Mouse (Mus musculus): ENCODE measurements at regions not wholly inside any gene's neighbourhood (a gene's known extent, or its start where the extent isn't known, plus 50 kb on each side); places are given as distances from the start of the nearest gene placed in this dataset.
A peak's percentile ranks its signal among the peaks of the same experiment; 100 is the strongest.

DNA sequence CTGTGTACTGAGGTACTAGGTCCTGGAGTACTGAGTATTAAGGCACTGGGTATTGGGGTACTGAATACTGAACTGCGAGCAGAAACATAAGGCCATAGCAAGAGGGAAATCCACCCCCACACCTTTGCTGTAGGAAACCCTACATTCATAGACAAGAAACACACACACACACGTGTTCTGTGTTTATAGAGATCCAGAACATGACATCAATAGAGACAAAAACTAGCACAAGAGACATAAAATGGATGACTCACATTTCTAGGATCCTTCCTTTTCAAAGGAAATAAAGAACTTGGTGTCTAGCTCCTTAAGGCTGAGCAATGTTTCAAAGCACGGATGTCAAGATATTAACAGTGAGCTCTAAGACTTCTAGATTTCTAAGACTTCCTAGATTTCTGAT lies 49.9 kb upstream of the Nepro start:
- Histone ChIP-seq H3K9ac (no peak overlapping the region), H3K4me3 (replicated peaks) (no peak overlapping the region), H3K9me3 (replicated peaks) (no peaks in the 10 kb centered on the region), H3K4me1 (replicated peaks) (no peaks in the 10 kb centered on the region), H3K27ac (replicated peaks) (no peak overlapping the region), H3K4me2 (no peak overlapping the region), H3K27me3 (peaks cover 4% of the 10 kb centered on the region; the same call in 1 of the 2 replicates), H3K36me3 (replicated peaks) (no peaks in the 10 kb centered on the region)
- no peak for ATAC-seq (ENCODE audit: insufficient read depth)
- 67% methylated on average over 3 of the region's 3 CpGs for WGBS (ENCODE audit: insufficient replicate concordance)

DNA sequence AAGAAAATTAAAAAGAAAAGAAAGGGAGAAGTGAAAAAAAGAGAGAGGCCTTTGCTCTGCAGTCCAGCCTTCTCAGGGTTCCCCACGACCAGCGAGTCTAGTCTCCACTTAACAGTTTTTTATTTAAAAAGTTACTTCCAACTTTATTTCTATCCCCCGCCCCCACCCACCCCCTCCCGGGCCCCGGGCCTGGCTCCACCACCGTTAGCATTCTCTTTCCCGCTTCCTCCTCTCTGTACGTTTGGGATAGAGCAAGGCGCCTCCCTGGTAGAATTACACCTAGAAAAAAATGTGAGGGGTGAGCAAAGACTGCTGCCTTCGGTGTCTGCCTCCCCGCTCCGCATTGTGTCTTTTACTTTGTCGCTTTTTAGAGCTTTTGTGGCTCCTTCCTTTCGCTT lies 51.7 kb upstream of the Nepro start:
- 11% methylated on average over 14 of the region's 14 CpGs for WGBS (ENCODE audit: insufficient replicate concordance)
- 0 out of 2 replicates have a peak overlapping the region, but pooled peaks have one; percentile 14 for H3K4me3 ChIP-seq (replicated peaks)
- no peak for ATAC-seq (ENCODE audit: insufficient read depth)
- no peak overlapping the region for H3K9ac ChIP-seq
- H3K27me3 ChIP-seq: peaks cover 4% of the 10 kb centered on the region; the same call in 1 of the 2 replicates
- no peaks in the 10 kb centered on the region for H3K9me3 ChIP-seq (replicated peaks)
- H3K4me2 ChIP-seq: peak overlapping the region; percentile 41; the same call in 1 of the 2 replicates
- no peaks in the 10 kb centered on the region for H3K36me3 ChIP-seq (replicated peaks)
- H3K27ac ChIP-seq (replicated peaks): no peak overlapping the region
- no peaks in the 10 kb centered on the region for H3K4me1 ChIP-seq (replicated peaks)

DNA sequence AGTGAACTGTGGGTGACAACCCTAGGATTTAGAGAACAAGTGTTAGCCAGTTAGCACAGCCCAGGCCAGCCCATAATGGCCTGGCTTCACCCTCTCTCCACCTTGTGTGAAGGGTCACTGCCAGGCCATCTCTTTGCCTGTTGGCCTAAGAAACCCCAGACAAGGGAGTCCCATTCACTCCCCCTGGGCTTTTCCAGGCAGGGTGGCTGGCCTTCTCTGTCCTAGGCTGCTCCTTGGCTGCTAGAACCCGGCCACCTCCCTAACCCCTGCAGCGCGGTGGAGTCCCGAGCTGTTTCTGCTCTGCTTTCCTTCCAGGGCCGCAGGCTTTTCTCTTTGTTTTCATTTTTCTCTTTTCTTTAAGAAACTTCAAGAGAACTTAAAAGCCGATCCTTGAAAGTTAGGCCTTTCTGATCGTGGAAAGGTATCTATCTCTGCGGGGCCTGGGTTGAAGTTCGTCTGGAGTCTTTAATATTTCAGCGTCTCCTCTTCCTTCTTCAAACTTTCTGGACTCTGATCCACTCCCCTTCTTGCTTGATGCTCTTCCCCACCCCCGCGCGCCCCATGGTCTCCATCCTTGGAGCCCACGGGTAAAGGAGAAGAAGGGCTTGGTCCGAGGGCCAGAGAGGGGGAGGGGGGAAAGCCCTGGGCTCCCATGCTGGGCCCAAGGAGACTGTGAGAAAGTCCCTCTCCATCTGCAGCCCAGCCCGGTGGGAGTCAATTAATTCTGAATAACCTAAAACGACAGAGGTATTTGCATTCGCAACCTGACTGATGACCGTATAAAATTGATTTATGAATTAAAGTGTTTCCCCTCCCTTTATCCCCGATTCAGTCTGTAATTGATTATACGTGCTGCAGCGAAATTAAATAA lies 52.3 kb upstream of the Nepro start:
- WGBS (ENCODE audit: insufficient replicate concordance): 35% methylated on average over 21 of the region's 22 CpGs
- Histone ChIP-seq H3K4me2 (no peak overlapping the region), H3K27ac (replicated peaks) (no peak overlapping the region), H3K36me3 (replicated peaks) (no peaks in the 10 kb centered on the region), H3K27me3 (peaks cover 4% of the 10 kb centered on the region; the same call in 1 of the 2 replicates), H3K9me3 (replicated peaks) (no peaks in the 10 kb centered on the region), H3K4me1 (replicated peaks) (no peaks in the 10 kb centered on the region), H3K9ac (no peak overlapping the region), H3K4me3 (replicated peaks) (no peak overlapping the region)
- ATAC-seq (ENCODE audit: insufficient read depth): no peak

DNA sequence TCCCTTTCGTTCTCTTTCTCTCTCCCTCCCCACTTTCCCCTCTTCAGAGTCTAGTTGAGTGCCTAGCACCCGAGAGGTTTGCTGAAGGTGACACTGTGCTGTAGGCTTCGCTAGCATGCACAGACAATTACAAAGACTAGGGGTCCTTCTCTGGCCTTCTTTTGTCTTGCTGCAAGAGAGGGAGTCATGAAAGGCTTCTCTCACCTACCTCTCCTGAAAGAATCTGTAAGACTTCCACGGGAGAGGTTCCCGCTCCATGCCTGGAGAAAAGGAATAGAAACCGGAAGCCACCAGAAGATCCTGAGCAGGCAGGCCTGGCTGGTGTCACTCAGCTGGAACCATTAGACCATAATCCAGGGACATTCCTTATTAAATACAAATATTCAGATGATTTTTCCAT lies 56.0 kb upstream of the Nepro start:
- WGBS (ENCODE audit: insufficient replicate concordance): 74% methylated on average over 6 of the region's 6 CpGs

DNA sequence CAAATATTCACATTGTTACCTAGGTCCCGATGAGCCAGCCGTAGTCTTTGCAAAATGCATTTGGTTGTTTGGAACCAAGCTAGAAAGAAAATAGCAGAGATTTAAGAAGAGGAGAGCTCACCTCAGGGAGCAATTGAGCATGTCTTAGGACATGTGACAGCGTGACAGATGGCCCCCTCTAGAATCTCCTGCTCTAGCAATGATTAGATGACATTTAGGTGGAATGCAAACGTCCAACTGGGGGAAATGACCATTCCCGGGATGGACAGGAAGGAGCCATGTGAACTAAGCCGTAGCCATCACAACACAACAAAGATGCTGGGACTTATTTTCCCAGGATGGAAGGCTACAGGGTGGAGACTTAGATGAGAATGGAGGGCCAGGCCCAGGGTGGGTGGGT lies 57.0 kb upstream of the Nepro start:
- WGBS (ENCODE audit: insufficient replicate concordance): 55% methylated on average over 6 of the region's 6 CpGs
- no peak for ATAC-seq (ENCODE audit: insufficient read depth)
- no peaks in the 10 kb centered on the region for H3K9me3 ChIP-seq (replicated peaks)

More for the DNA sequence above, 56.0 kb upstream of the Nepro start:
- no peak overlapping the region for H3K9ac ChIP-seq
- no peaks in the 10 kb centered on the region for H3K4me1 ChIP-seq (replicated peaks)
- H3K27ac ChIP-seq (replicated peaks): no peak overlapping the region
- ATAC-seq (ENCODE audit: insufficient read depth): no peak
- no peaks in the 10 kb centered on the region for H3K9me3 ChIP-seq (replicated peaks)
- H3K4me3 ChIP-seq (replicated peaks): no peak overlapping the region
- H3K27me3 ChIP-seq: no peaks in the 10 kb centered on the region
- no peak overlapping the region for H3K4me2 ChIP-seq
- H3K36me3 ChIP-seq (replicated peaks): no peaks in the 10 kb centered on the region

DNA sequence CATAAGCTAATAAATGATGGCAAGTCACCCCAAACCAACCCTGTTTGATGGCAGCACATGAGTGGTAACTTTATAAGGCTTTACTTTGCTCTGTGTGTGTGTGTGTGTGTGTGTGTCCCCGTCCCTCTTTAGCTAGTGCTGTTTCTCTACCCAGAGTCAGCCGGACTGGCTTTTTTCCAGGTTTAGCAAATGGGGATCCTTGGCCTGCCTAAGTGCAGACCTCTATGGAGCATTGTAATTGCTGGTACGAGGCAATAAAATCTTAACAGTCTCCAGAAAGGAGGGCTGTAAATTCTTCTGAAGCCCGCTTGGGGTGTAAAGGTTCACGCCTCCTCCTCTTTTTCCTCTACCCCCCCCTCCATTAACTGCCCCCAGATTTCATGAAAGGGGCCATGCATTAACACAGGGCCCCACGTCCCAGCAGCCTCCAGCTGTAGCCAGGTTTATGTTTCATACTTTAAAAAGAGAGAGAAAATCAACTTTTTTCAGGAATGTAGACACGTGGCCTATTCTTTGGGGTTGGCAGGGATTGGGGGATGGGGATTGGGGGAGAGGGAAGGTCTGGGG lies 57.6 kb upstream of the Nepro start:
- H3K9ac ChIP-seq: no peak overlapping the region
- no peaks in the 10 kb centered on the region for H3K9me3 ChIP-seq (replicated peaks)
- H3K27me3 ChIP-seq: no peaks in the 10 kb centered on the region
- WGBS (ENCODE audit: insufficient replicate concordance): 57% methylated on average over 7 of the region's 7 CpGs
- no peaks in the 10 kb centered on the region for H3K36me3 ChIP-seq (replicated peaks)
- ATAC-seq (ENCODE audit: insufficient read depth): no peak
- no peak overlapping the region for H3K27ac ChIP-seq (replicated peaks)
- H3K4me3 ChIP-seq (replicated peaks): no peak overlapping the region
- no peaks in the 10 kb centered on the region for H3K4me1 ChIP-seq (replicated peaks)
- H3K4me2 ChIP-seq: no peak overlapping the region

More for the DNA sequence above, 57.0 kb upstream of the Nepro start:
- H3K36me3 ChIP-seq (replicated peaks): no peaks in the 10 kb centered on the region
- H3K4me2 ChIP-seq: no peak overlapping the region
- H3K9ac ChIP-seq: no peak overlapping the region
- no peaks in the 10 kb centered on the region for H3K4me1 ChIP-seq (replicated peaks)
- no peak overlapping the region for H3K4me3 ChIP-seq (replicated peaks)
- H3K27ac ChIP-seq (replicated peaks): no peak overlapping the region
- no peaks in the 10 kb centered on the region for H3K27me3 ChIP-seq

DNA sequence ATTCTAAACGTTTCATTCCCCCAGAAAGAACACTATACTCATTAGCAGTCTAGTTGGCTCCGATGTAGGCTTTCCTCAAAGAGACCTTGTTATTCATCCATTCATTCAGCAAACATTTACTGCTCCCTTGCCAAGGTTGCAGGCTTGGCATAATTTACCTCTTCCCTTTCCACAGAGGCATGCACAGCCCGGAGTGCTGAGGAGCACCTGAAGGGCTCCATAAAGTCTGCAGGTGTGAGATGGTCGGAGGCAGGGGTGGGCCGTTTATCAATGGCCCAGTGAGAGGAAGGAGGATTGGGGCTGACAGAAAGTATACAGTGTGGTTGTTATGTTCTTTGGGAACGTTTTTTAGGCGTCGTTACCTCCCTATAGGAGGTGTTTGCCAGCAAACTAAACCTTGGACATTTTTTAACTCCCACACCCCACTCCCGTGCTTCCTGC lies 58.6 kb upstream of the Nepro start:
- no peak for ATAC-seq (ENCODE audit: insufficient read depth)

DNA sequence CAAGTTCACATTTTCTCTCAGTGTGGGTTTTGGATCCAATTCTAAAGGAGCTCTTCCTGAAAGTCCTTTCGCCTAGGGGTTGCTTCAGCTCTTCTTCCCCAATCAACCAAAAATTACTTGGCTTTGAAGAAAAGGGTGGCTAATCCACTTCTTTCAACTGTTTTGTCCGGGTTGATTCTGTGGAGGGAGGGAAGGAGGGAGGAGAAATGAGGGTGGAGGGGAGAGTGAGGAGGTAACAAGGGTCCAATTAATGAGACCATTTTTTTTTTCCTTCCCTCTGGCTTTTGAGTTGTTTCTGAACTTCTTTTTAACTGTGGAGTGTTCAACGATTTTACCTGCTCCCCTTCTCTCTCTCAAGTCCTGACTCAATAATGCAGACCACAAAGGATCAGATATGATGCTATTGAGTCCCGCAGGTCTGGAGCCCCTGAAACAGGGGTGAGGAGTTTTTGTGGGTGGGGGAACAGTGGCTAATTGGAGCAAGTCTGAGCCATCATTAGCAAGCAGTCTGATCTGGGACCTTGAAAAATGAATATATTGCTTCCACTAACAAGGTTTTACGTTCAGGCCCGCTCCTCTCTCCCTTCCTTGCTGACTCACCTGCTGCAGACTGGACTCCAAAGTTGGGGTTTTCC lies 61.0 kb upstream of the Nepro start:
- H3K9ac ChIP-seq: no peak overlapping the region
- H3K4me3 ChIP-seq (replicated peaks): no peak overlapping the region
- no peaks in the 10 kb centered on the region for H3K27me3 ChIP-seq
- no peak overlapping the region for H3K4me2 ChIP-seq
- no peak for ATAC-seq (ENCODE audit: insufficient read depth)
- no peak overlapping the region for H3K27ac ChIP-seq (replicated peaks)
- no peaks in the 10 kb centered on the region for H3K4me1 ChIP-seq (replicated peaks)
- H3K9me3 ChIP-seq (replicated peaks): no peaks in the 10 kb centered on the region
- H3K36me3 ChIP-seq (replicated peaks): no peaks in the 10 kb centered on the region
- 54% methylated on average over 6 of the region's 6 CpGs for WGBS (ENCODE audit: insufficient replicate concordance)

More for the DNA sequence above, 58.6 kb upstream of the Nepro start:
- no peaks in the 10 kb centered on the region for H3K9me3 ChIP-seq (replicated peaks)
- WGBS (ENCODE audit: insufficient replicate concordance): 46% methylated on average over 9 of the region's 9 CpGs
- no peak overlapping the region for H3K27ac ChIP-seq (replicated peaks)
- H3K4me3 ChIP-seq (replicated peaks): no peak overlapping the region
- H3K4me2 ChIP-seq: no peak overlapping the region
- no peaks in the 10 kb centered on the region for H3K27me3 ChIP-seq
- H3K9ac ChIP-seq: no peak overlapping the region
- no peaks in the 10 kb centered on the region for H3K4me1 ChIP-seq (replicated peaks)
- no peaks in the 10 kb centered on the region for H3K36me3 ChIP-seq (replicated peaks)

DNA sequence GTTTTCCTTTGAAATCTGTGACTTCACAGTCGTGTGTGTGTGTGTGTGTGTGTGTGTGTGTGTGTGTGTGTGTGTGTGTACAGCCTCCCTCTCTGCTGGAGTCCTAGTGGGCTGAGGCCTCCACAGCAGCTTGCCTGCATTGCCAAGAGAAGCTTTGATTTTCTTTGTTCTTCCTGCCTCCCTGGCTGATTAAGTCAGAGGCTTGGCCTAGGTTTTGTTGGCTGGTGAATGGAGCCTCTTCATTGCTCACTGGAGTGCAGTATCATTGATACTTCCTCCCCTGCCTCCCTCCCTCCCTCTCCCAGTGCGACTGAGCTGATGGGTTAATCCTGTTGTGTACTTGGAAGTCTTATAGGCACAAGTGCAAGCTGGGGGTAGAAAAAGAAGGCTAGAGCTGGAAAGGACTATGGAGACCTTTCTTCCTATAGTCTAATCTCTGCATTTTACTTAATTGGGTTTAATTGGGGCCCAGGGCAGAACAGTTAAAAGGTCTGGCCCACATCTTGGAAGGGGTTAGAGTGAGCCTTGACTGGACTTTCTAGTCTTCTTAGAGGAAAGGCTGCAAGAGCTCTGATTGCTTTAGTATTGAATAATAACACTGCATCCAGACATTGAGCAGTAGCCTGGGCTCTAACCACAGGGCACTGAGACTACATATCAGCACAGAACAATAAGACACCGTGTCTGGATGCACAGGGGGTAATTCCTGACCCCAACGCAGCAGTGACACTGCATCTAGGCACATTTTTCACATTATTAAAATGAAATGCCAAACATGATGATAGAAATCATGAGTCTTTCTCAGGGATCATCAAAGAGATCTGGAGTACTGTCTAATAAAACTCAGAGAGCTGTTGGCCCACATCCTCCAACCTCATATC lies 62.9 kb upstream of the Nepro start:
- no peaks in the 10 kb centered on the region for H3K4me1 ChIP-seq (replicated peaks)
- H3K9ac ChIP-seq: no peak overlapping the region
- H3K27me3 ChIP-seq: no peaks in the 10 kb centered on the region
- H3K36me3 ChIP-seq (replicated peaks): no peaks in the 10 kb centered on the region
- H3K4me3 ChIP-seq (replicated peaks): no peak overlapping the region
- H3K4me2 ChIP-seq: no peak overlapping the region
- WGBS (ENCODE audit: insufficient replicate concordance): 42% methylated on average over 4 of the region's 4 CpGs
- ATAC-seq (ENCODE audit: insufficient read depth): no peak
- H3K27ac ChIP-seq (replicated peaks): no peak overlapping the region
- no peaks in the 10 kb centered on the region for H3K9me3 ChIP-seq (replicated peaks)

DNA sequence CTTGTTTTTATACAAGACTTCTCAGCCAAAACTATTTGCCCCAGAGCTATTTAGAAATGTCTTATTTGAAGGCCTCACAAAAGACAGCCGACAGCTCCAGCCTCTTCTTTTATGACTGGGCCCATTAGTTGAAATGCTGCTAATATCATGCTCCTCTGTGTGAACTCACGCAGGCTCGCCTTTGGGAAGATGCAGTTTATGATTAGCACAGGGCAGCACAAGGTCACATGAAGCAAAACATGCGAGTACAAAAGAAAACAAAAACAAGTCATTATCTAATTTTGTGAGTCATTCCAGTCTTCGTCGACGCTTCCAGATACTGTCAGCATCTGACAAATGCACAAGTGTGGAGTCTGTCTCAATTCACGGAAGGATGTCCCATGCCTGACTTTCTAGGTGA lies 65.8 kb upstream of the Nepro start:
- 56% methylated on average over 8 of the region's 8 CpGs for WGBS (ENCODE audit: insufficient replicate concordance)
- no peak for ATAC-seq (ENCODE audit: insufficient read depth)
- Histone ChIP-seq H3K27me3 (no peaks in the 10 kb centered on the region), H3K9ac (no peak overlapping the region), H3K9me3 (replicated peaks) (no peaks in the 10 kb centered on the region), H3K4me3 (replicated peaks) (no peak overlapping the region), H3K27ac (replicated peaks) (no peak overlapping the region), H3K4me2 (no peak overlapping the region), H3K4me1 (replicated peaks) (no peaks in the 10 kb centered on the region), H3K36me3 (replicated peaks) (no peaks in the 10 kb centered on the region)
